Mouse (Mus musculus) intestine, embryonic 14.5 days (tissue): ENCODE measurements around the gene Prkce. TPM values are rescaled to one million over a fixed set of nuclear protein-coding genes. Genes with fewer than 3 reads are reported as not detected.
A peak's percentile ranks its signal among the peaks of the same experiment; 100 is the strongest.

Source experiments
- ATAC-seq: fragments of 200-750 bp; cut with Nextera tagmentation; replicated peaks from 2 replicates; pipeline ENCODE4 v1.8.0; 2017; ENCODE audit warnings: low read depth, moderate number of reproducible peaks, moderate TSS enrichment, moderate library complexity; ENCODE audit not compliant: low FRiP score, low TSS enrichment
- DNase-seq: peaks from one replicate; pipeline ENCODE4 v3.0.0-alpha.2; 2018; ENCODE audit warnings: low spot score
- H3K27ac ChIP-seq: fragments of 300-500 bp; sonication (generic); 2 replicates; pipeline ENCODE4 v1.5.1; 2014; ENCODE audit warnings: low read depth, mild to moderate bottlenecking, control low read depth
- H3K27me3 ChIP-seq: fragments of 300-500 bp; sonication (generic); replicated peaks from 2 replicates; pipeline ENCODE4 v1.6.1; 2014; ENCODE audit warnings: low read length, control low read depth; ENCODE audit not compliant: control insufficient read depth, insufficient read depth
- H3K36me3 ChIP-seq: fragments of 300-500 bp; sonication (generic); 2 replicates; pipeline ENCODE4 v1.6.1; 2014; ENCODE audit warnings: low read length, control low read depth; ENCODE audit not compliant: control insufficient read depth, insufficient read depth
- H3K4me1 ChIP-seq: fragments of 300-500 bp; sonication (generic); replicated peaks from 2 replicates; pipeline ENCODE4 v1.6.1; 2014; ENCODE audit warnings: low read length, control low read depth, mixed read lengths; ENCODE audit not compliant: control insufficient read depth, insufficient read depth
- H3K4me2 ChIP-seq: fragments of 300-500 bp; sonication (generic); 2 replicates; pipeline ENCODE4 v1.6.1; 2014; ENCODE audit warnings: low read length
- H3K4me3 ChIP-seq: fragments of 300-500 bp; sonication (generic); 2 replicates; pipeline ENCODE4 v1.5.1; 2014; ENCODE audit warnings: low read depth, low read length, control low read depth, mixed read lengths
- H3K9ac ChIP-seq: fragments of 300-500 bp; sonication (generic); 2 replicates; pipeline ENCODE4 v1.6.1; 2014; ENCODE audit warnings: mild to moderate bottlenecking, low read length
- H3K9me3 ChIP-seq: fragments of 300-500 bp; sonication (generic); 2 replicates; pipeline ENCODE4 v1.6.1; 2016; ENCODE audit warnings: low read length, control low read depth; ENCODE audit not compliant: control insufficient read depth
- WGBS: fragments of 180-500 bp; shearing (Covaris S2); extraction: QIAGEN DNeasy Blood & Tissue Kit; methylation state at CpG from one replicate; pipeline ENCODE4 v1.1.7; 2014; 5-methylcytosine and 5-hydroxymethylcytosine counted together
- polyA plus RNA-seq: library from polyadenylated mRNA; unstranded; fragments of >200 nt; fragmentation: Nextera tagmentation; extraction: Ambion mirVana; gene quantifications from 2 replicates; pipeline ENCODE4 v1.2.1, GENCODE M21; 2014

The Prkce gene
- polyA plus RNA-seq, 1 experiment from 2014 or later = 7.5 TPM

- Histone ChIP-seq H3K4me2 (no peak overlapping the region), H3K4me3 (no peak overlapping the region), H3K27ac (no peak overlapping the region), H3K4me1 (peaks cover 29% of the 10 kb centered on the region), H3K36me3 (no peaks in the 10 kb centered on the region), H3K9me3 (no peaks in the 10 kb centered on the region), H3K9ac (no peak overlapping the region), H3K27me3 (no peaks in the 10 kb centered on the region)
- no peak for DNase-seq
- ATAC-seq = no peak
- 46% methylated on average over 3 of the region's 3 CpGs for WGBS
Measured at GRCm38 (mm10) chr17:86299576-86299975, 132.0 kb downstream of the Prkce start.

- H3K9me3 ChIP-seq = no peaks in the 10 kb centered on the region
- H3K9ac ChIP-seq = no peak overlapping the region
- ATAC-seq = no peak; the same call in 1 of the 2 replicates
- no peaks in the 10 kb centered on the region for H3K27me3 ChIP-seq
- DNase-seq = no peak
- no peak overlapping the region for H3K4me3 ChIP-seq
- no peaks in the 10 kb centered on the region for H3K36me3 ChIP-seq
- peak overlapping the region; percentile 38 for H3K4me2 ChIP-seq
- WGBS = 38% methylated on average over 22 of the region's 22 CpGs
- H3K4me1 ChIP-seq = peaks cover 34% of the 10 kb centered on the region
- peak overlapping the region; percentile 67 for H3K27ac ChIP-seq
Measured at GRCm38 (mm10) chr17:86300774-86301595, 133.4 kb downstream of the Prkce start.

- 92% methylated on average over 11 of the region's 11 CpGs for WGBS
Measured at GRCm38 (mm10) chr17:86302266-86302665, 134.7 kb downstream of the Prkce start.

GRCm38 (mm10) chr17:86302861-86303331 is 135.3 kb downstream of the Prkce start:
- WGBS = 80% methylated on average over 14 of the region's 14 CpGs
- DNase-seq = no peak

More at GRCm38 (mm10) chr17:86302266-86302665, 134.7 kb downstream of the Prkce start:
- ATAC-seq = no peak
- Histone ChIP-seq H3K27ac (peak overlapping the region; percentile 33; the same call in 1 of the 2 replicates), H3K9ac (no peak overlapping the region), H3K36me3 (no peaks in the 10 kb centered on the region), H3K9me3 (no peaks in the 10 kb centered on the region), H3K4me2 (no peak overlapping the region), H3K27me3 (no peaks in the 10 kb centered on the region), H3K4me3 (no peak overlapping the region), H3K4me1 (peaks cover 34% of the 10 kb centered on the region)
- DNase-seq = no peak

GRCm38 (mm10) chr17:86303401-86304243 is 136.0 kb downstream of the Prkce start:
- H3K27ac ChIP-seq = peak overlapping the region; percentile 59; the same call in 1 of the 2 replicates
- no peaks in the 10 kb centered on the region for H3K27me3 ChIP-seq
- WGBS = 38% methylated on average over 19 of the region's 19 CpGs
- ATAC-seq (peak; percentile 49; the same call in 1 of the 2 replicates), DNase-seq (no peak)
- no peaks in the 10 kb centered on the region for H3K36me3 ChIP-seq
- no peak overlapping the region for H3K4me3 ChIP-seq
- no peaks in the 10 kb centered on the region for H3K9me3 ChIP-seq
- peaks cover 34% of the 10 kb centered on the region for H3K4me1 ChIP-seq
- no peak overlapping the region for H3K9ac ChIP-seq
- H3K4me2 ChIP-seq = no peak overlapping the region

More at GRCm38 (mm10) chr17:86302861-86303331, 135.3 kb downstream of the Prkce start:
- H3K4me3 ChIP-seq = no peak overlapping the region
- ATAC-seq = no peak
- H3K4me2 ChIP-seq = no peak overlapping the region
- no peak overlapping the region for H3K9ac ChIP-seq
- H3K27ac ChIP-seq = peak overlapping the region; percentile 59; the same call in 1 of the 2 replicates
- H3K36me3 ChIP-seq = no peaks in the 10 kb centered on the region
- no peaks in the 10 kb centered on the region for H3K9me3 ChIP-seq
- peaks cover 34% of the 10 kb centered on the region for H3K4me1 ChIP-seq
- no peaks in the 10 kb centered on the region for H3K27me3 ChIP-seq

GRCm38 (mm10) chr17:86304923-86305630 is 137.5 kb downstream of the Prkce start:
- no peak overlapping the region for H3K27ac ChIP-seq
- H3K36me3 ChIP-seq = no peaks in the 10 kb centered on the region
- H3K9ac ChIP-seq = no peak overlapping the region
- 46% methylated on average over 17 of the region's 17 CpGs for WGBS
- no peak for DNase-seq
- no peak overlapping the region for H3K4me3 ChIP-seq
- no peak for ATAC-seq
- no peak overlapping the region for H3K4me2 ChIP-seq
- no peaks in the 10 kb centered on the region for H3K9me3 ChIP-seq
- H3K4me1 ChIP-seq = peaks cover 34% of the 10 kb centered on the region
- no peaks in the 10 kb centered on the region for H3K27me3 ChIP-seq

- WGBS = 88% methylated on average over 7 of the region's 7 CpGs
- Histone ChIP-seq H3K4me1 (peaks cover 29% of the 10 kb centered on the region), H3K9me3 (no peaks in the 10 kb centered on the region), H3K9ac (no peak overlapping the region), H3K4me2 (no peak overlapping the region), H3K27me3 (no peaks in the 10 kb centered on the region), H3K36me3 (no peaks in the 10 kb centered on the region), H3K4me3 (no peak overlapping the region), H3K27ac (no peak overlapping the region)
- ATAC-seq (no peak), DNase-seq (no peak)
Measured at GRCm38 (mm10) chr17:86306161-86306560, 138.6 kb downstream of the Prkce start.
